Mouse (Mus musculus): Measurements from ENCODE around the gene Spib.

- TF ChIP-seq CTCF (IDR thresholded peaks at IDR 0.05) (no peak), POLR2A (IDR thresholded peaks at IDR 0.05; ENCODE audit: insufficient read depth, low read depth, low read length) (no peak)
Measured at GRCm38 (mm10) chr7:44526414-44527154, 5.3 kb downstream of the Spib start.
